Mouse (Mus musculus) cerebellum, adult 2 months (tissue): ENCODE measurements around the gene Wsb1.

Experiments
- CTCF ChIP-seq: fragments of 200-500 bp; IDR thresholded peaks from 2 replicates; pipeline ENCODE4 v1.5.1; 2011; ENCODE audit warnings: low read depth, mild to moderate bottlenecking, control low read depth, low read length, moderate library complexity, borderline replicate concordance; ENCODE audit not compliant: insufficient read depth
- POLR2A ChIP-seq: fragments of 200-500 bp; IDR thresholded peaks from 2 replicates; pipeline ENCODE4 v1.6.1; 2011; ENCODE audit warnings: low read length, control low read depth, borderline replicate concordance; ENCODE audit not compliant: insufficient read depth

GRCm38 (mm10) chr11:79223420-79223819 lies 31.1 kb downstream of the Wsb1 start:
- TF ChIP-seq CTCF (no peak), POLR2A (no peak)
